Mouse (Mus musculus) limb, embryonic 13.5 days (tissue): ENCODE measurements around the gene Myo3b. TPM values are rescaled to one million over a fixed set of nuclear protein-coding genes. Genes with fewer than 3 reads are reported as not detected.

Experiments used
- ATAC-seq: fragments of 200-750 bp; cut with Nextera tagmentation; 2 replicates; pipeline ENCODE4 v1.8.0; 2017; ENCODE audit warnings: low read depth, moderate number of reproducible peaks, moderate TSS enrichment; ENCODE audit not compliant: low FRiP score
- H3K27ac ChIP-seq: fragments of 300-500 bp; sonication (generic); 2 replicates; pipeline ENCODE4 v1.5.1; 2015; ENCODE audit warnings: inconsistent platforms, mild to moderate bottlenecking, moderate library complexity
- H3K27me3 ChIP-seq: fragments of 300-500 bp; sonication (generic); 2 replicates; pipeline ENCODE4 v1.6.1; 2015; ENCODE audit warnings: mild to moderate bottlenecking, inconsistent platforms
- H3K36me3 ChIP-seq: fragments of 300-500 bp; sonication (generic); 2 replicates; pipeline ENCODE4 v1.6.1; 2015; ENCODE audit warnings: inconsistent platforms, mild to moderate bottlenecking, moderate library complexity
- H3K4me1 ChIP-seq: fragments of 300-500 bp; sonication (generic); 2 replicates; pipeline ENCODE4 v1.6.1; 2015; ENCODE audit warnings: inconsistent platforms
- H3K4me2 ChIP-seq: fragments of 300-500 bp; sonication (generic); replicated peaks from 2 replicates; pipeline ENCODE4 v1.6.1; 2015; ENCODE audit warnings: inconsistent platforms, mild to moderate bottlenecking, moderate library complexity
- H3K4me3 ChIP-seq: fragments of 300-500 bp; sonication (generic); 2 replicates; pipeline ENCODE4 v1.5.1; 2015; ENCODE audit warnings: moderate library complexity, mild to moderate bottlenecking, inconsistent platforms
- H3K9ac ChIP-seq: fragments of 300-500 bp; sonication (generic); 2 replicates; pipeline ENCODE4 v1.6.1; 2015; ENCODE audit warnings: mild to moderate bottlenecking, inconsistent platforms
- H3K9me3 ChIP-seq: fragments of 300-500 bp; sonication (generic); 2 replicates; pipeline ENCODE4 v1.6.1; 2016; ENCODE audit warnings: inconsistent platforms
- WGBS: fragments of 180-500 bp; shearing (Covaris S2); methylation state at CpG from one replicate; pipeline ENCODE4 v1.1.7; 2015; 5-methylcytosine and 5-hydroxymethylcytosine counted together
- polyA plus RNA-seq: library from polyadenylated mRNA; unstranded; fragments of >200 nt; fragmentation: Nextera tagmentation; extraction: Ambion mirVana; gene quantifications from 2 replicates; pipeline ENCODE4 v1.2.1, GENCODE M21; 2015

Myo3b gene
- polyA plus RNA-seq, 1 experiment from 2014 or later = not detected

GRCm38 (mm10) chr2:70069861-70070260 is 30.9 kb downstream of the Myo3b start:
- Histone ChIP-seq H3K4me3 (no peak overlapping the region), H3K36me3 (no peaks in the 10 kb centered on the region), H3K9ac (no peak overlapping the region), H3K4me2 (no peak overlapping the region), H3K27ac (no peak overlapping the region), H3K4me1 (no peaks in the 10 kb centered on the region), H3K9me3 (no peaks in the 10 kb centered on the region), H3K27me3 (no peaks in the 10 kb centered on the region)
- 77% methylated on average over 5 of the region's 5 CpGs for WGBS
- ATAC-seq = no peak

- ATAC-seq = no peak
- no peaks in the 10 kb centered on the region for H3K9me3 ChIP-seq
- no peaks in the 10 kb centered on the region for H3K27me3 ChIP-seq
- no peak overlapping the region for H3K9ac ChIP-seq
- H3K4me2 ChIP-seq = no peak overlapping the region
- H3K4me1 ChIP-seq = no peaks in the 10 kb centered on the region
- H3K36me3 ChIP-seq = no peaks in the 10 kb centered on the region
- H3K27ac ChIP-seq = no peak overlapping the region
- no peak overlapping the region for H3K4me3 ChIP-seq
- 79% methylated on average over 17 of the region's 17 CpGs for WGBS
Measured at GRCm38 (mm10) chr2:70083444-70084020, 44.6 kb downstream of the Myo3b start.

GRCm38 (mm10) chr2:70091261-70091660 is 52.3 kb downstream of the Myo3b start:
- no peak overlapping the region for H3K9ac ChIP-seq
- no peaks in the 10 kb centered on the region for H3K36me3 ChIP-seq
- peaks cover 2% of the 10 kb centered on the region; the same call in 1 of the 2 replicates for H3K4me1 ChIP-seq
- no peak overlapping the region for H3K4me3 ChIP-seq
- H3K4me2 ChIP-seq = no peak overlapping the region
- no peaks in the 10 kb centered on the region for H3K27me3 ChIP-seq
- H3K9me3 ChIP-seq = no peaks in the 10 kb centered on the region
- H3K27ac ChIP-seq = no peak overlapping the region
- ATAC-seq = no peak
- WGBS = 79% methylated on average over 2 of the region's 2 CpGs

GRCm38 (mm10) chr2:70091801-70092522 is 53.0 kb downstream of the Myo3b start:
- peaks cover 4% of the 10 kb centered on the region; the same call in 1 of the 2 replicates for H3K4me1 ChIP-seq
- no peaks in the 10 kb centered on the region for H3K9me3 ChIP-seq
- no peak overlapping the region for H3K4me2 ChIP-seq
- no peaks in the 10 kb centered on the region for H3K36me3 ChIP-seq
- no peaks in the 10 kb centered on the region; the same call in 1 of the 2 replicates for H3K27me3 ChIP-seq
- no peak overlapping the region for H3K27ac ChIP-seq
- 54% methylated on average over 10 of the region's 10 CpGs for WGBS
- no peak overlapping the region for H3K9ac ChIP-seq
- no peak for ATAC-seq
- H3K4me3 ChIP-seq = no peak overlapping the region

- H3K4me2 ChIP-seq = no peak overlapping the region
- no peak overlapping the region for H3K9ac ChIP-seq
- H3K9me3 ChIP-seq = no peaks in the 10 kb centered on the region
- no peak overlapping the region for H3K27ac ChIP-seq
- H3K36me3 ChIP-seq = no peaks in the 10 kb centered on the region
- ATAC-seq = no peak
- WGBS = 56% methylated on average over 3 of the region's 3 CpGs
- H3K4me3 ChIP-seq = no peak overlapping the region
- H3K27me3 ChIP-seq = no peaks in the 10 kb centered on the region; the same call in 1 of the 2 replicates
- H3K4me1 ChIP-seq = peaks cover 4% of the 10 kb centered on the region; the same call in 1 of the 2 replicates
Measured at GRCm38 (mm10) chr2:70092665-70093064, 53.7 kb downstream of the Myo3b start.

GRCm38 (mm10) chr2:70094446-70094845 is 55.5 kb downstream of the Myo3b start:
- no peak for ATAC-seq
- Histone ChIP-seq H3K4me3 (no peak overlapping the region), H3K36me3 (no peaks in the 10 kb centered on the region), H3K27ac (no peak overlapping the region), H3K27me3 (no peaks in the 10 kb centered on the region; the same call in 1 of the 2 replicates), H3K9me3 (no peaks in the 10 kb centered on the region), H3K4me2 (no peak overlapping the region), H3K4me1 (peaks cover 4% of the 10 kb centered on the region; the same call in 1 of the 2 replicates), H3K9ac (no peak overlapping the region)
- 53% methylated on average over 5 of the region's 5 CpGs for WGBS

- H3K9ac ChIP-seq = no peak overlapping the region
- WGBS = 81% methylated on average over 15 of the region's 15 CpGs
Measured at GRCm38 (mm10) chr2:70097229-70098095, 58.5 kb downstream of the Myo3b start.

GRCm38 (mm10) chr2:70099459-70099858 is 60.5 kb downstream of the Myo3b start:
- peaks cover 4% of the 10 kb centered on the region; the same call in 1 of the 2 replicates for H3K4me1 ChIP-seq
- no peaks in the 10 kb centered on the region for H3K9me3 ChIP-seq
- no peaks in the 10 kb centered on the region for H3K36me3 ChIP-seq
- H3K27ac ChIP-seq = no peak overlapping the region
- WGBS = 69% methylated on average over 4 of the region's 4 CpGs
- H3K9ac ChIP-seq = no peak overlapping the region
- no peak overlapping the region for H3K4me3 ChIP-seq
- no peak overlapping the region for H3K4me2 ChIP-seq
- no peaks in the 10 kb centered on the region; the same call in 1 of the 2 replicates for H3K27me3 ChIP-seq
- no peak for ATAC-seq

More at GRCm38 (mm10) chr2:70097229-70098095, 58.5 kb downstream of the Myo3b start:
- no peak overlapping the region for H3K4me2 ChIP-seq
- no peak for ATAC-seq
- no peaks in the 10 kb centered on the region; the same call in 1 of the 2 replicates for H3K27me3 ChIP-seq
- H3K36me3 ChIP-seq = no peaks in the 10 kb centered on the region
- H3K4me1 ChIP-seq = peaks cover 4% of the 10 kb centered on the region; the same call in 1 of the 2 replicates
- no peaks in the 10 kb centered on the region for H3K9me3 ChIP-seq
- no peak overlapping the region for H3K27ac ChIP-seq
- no peak overlapping the region for H3K4me3 ChIP-seq

GRCm38 (mm10) chr2:70105286-70106030 is 66.5 kb downstream of the Myo3b start:
- WGBS = 48% methylated on average over 14 of the region's 14 CpGs
- Histone ChIP-seq H3K27me3 (no peaks in the 10 kb centered on the region), H3K36me3 (no peaks in the 10 kb centered on the region), H3K9ac (no peak overlapping the region), H3K27ac (no peak overlapping the region), H3K4me2 (no peak overlapping the region), H3K4me3 (no peak overlapping the region), H3K9me3 (no peaks in the 10 kb centered on the region), H3K4me1 (no peaks in the 10 kb centered on the region)
- no peak for ATAC-seq

- no peak overlapping the region for H3K4me3 ChIP-seq
- H3K4me1 ChIP-seq = no peaks in the 10 kb centered on the region
- ATAC-seq = no peak
- H3K27me3 ChIP-seq = no peaks in the 10 kb centered on the region
- no peak overlapping the region for H3K4me2 ChIP-seq
- WGBS = 66% methylated on average over 7 of the region's 7 CpGs
- H3K9me3 ChIP-seq = no peaks in the 10 kb centered on the region
- H3K9ac ChIP-seq = no peak overlapping the region
- H3K36me3 ChIP-seq = no peaks in the 10 kb centered on the region
- H3K27ac ChIP-seq = no peak overlapping the region
Measured at GRCm38 (mm10) chr2:70109010-70109409, 70.1 kb downstream of the Myo3b start.
